Mouse (Mus musculus) lung, postnatal 0 days (tissue): ENCODE results near the gene Cd101. TPM values are rescaled to one million over a fixed set of nuclear protein-coding genes. Genes with fewer than 3 reads are reported as not detected.

ENCODE experiments used
- ATAC-seq: fragments of 200-750 bp; cut with Nextera tagmentation; 2 replicates; pipeline ENCODE4 v1.8.0; 2017; ENCODE audit warnings: moderate library complexity
- DNase-seq: peaks from one replicate; pipeline ENCODE4 v3.0.0-alpha.2; 2016; ENCODE audit warnings: low spot score
- H3K27ac ChIP-seq: fragments of 300-500 bp; sonication (generic); 2 replicates; pipeline ENCODE4 v1.5.1; 2014; ENCODE audit warnings: antibody characterized with exemption, mild to moderate bottlenecking, low read length, mixed read lengths
- H3K27me3 ChIP-seq: fragments of 300-500 bp; sonication (generic); replicated peaks from 2 replicates; pipeline ENCODE4 v1.6.1; 2014; ENCODE audit warnings: low read length, mixed read lengths; ENCODE audit not compliant: insufficient read depth
- H3K36me3 ChIP-seq: fragments of 300-500 bp; sonication (generic); 2 replicates; pipeline ENCODE4 v1.6.1; 2014; ENCODE audit warnings: low read length, mixed read lengths; ENCODE audit not compliant: insufficient read depth
- H3K4me1 ChIP-seq: fragments of 300-500 bp; sonication (generic); 2 replicates; pipeline ENCODE4 v1.6.1; 2014; ENCODE audit warnings: antibody characterized with exemption, low read depth, low read length, mixed read lengths; ENCODE audit not compliant: insufficient read depth
- H3K4me2 ChIP-seq: fragments of 300-500 bp; sonication (generic); replicated peaks from 2 replicates; pipeline ENCODE4 v1.6.1; 2014; ENCODE audit warnings: low read depth, mild to moderate bottlenecking, low read length, moderate library complexity, mixed read lengths
- H3K4me3 ChIP-seq: fragments of 300-500 bp; sonication (generic); 2 replicates; pipeline ENCODE4 v1.5.1; 2014; ENCODE audit warnings: low read depth, low read length
- H3K9ac ChIP-seq: fragments of 300-500 bp; sonication (generic); replicated peaks from 2 replicates; pipeline ENCODE4 v1.6.1; 2014; ENCODE audit warnings: low read depth, mild to moderate bottlenecking
- H3K9me3 ChIP-seq: fragments of 300-500 bp; sonication (generic); 2 replicates; pipeline ENCODE4 v1.6.1; 2016; ENCODE audit warnings: low read length, mixed read lengths
- CTCF ChIP-seq: IDR thresholded peaks from 2 replicates; pipeline ENCODE4 v1.5.1; 2016; ENCODE audit warnings: antibody characterized with exemption, mild to moderate bottlenecking
- EP300 ChIP-seq: IDR thresholded peaks from 2 replicates; pipeline ENCODE4 v1.6.1; 2016; ENCODE audit warnings: antibody characterized with exemption, mild to moderate bottlenecking, control low read depth
- WGBS: fragments of 180-500 bp; shearing (Covaris S2); extraction: QIAGEN DNeasy Blood & Tissue Kit; methylation state at CpG from one replicate; pipeline ENCODE4 v1.1.7; 2014; 5-methylcytosine and 5-hydroxymethylcytosine counted together
- polyA plus RNA-seq: library from polyadenylated mRNA; unstranded; fragments of >200 nt; fragmentation: Nextera tagmentation; extraction: Ambion mirVana; gene quantifications from 2 replicates; pipeline ENCODE4 v1.2.1, GENCODE M21; 2015

Gene Cd101
- polyA plus RNA-seq, 1 experiment from 2014 or later = 0.90 TPM

DNA sequence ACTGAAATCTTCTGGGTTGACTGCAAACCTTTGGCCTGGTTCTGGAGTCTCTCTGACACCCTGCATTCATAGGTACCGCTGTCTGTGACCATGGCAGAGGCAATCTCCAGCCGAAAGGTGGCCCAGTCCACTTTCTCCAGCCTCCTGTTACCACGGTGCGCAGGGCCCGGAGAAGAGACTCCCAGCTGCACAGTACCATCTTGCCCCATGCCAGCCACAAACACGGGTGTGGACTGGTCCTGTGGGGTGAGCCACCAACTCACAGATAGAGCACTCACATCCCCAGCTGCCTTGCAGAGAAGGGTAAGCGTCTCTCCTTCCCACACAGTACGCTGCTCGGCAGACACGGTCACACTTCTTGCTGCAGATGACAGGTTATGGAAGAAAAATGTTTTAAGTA lies 16.4 kb downstream of the Cd101 start:
- no peak for DNase-seq
- no peaks in the 10 kb centered on the region for H3K36me3 ChIP-seq
- no peak overlapping the region for H3K27ac ChIP-seq
- H3K4me1 ChIP-seq = no peaks in the 10 kb centered on the region; the same call in 1 of the 2 replicates
- H3K9me3 ChIP-seq = no peaks in the 10 kb centered on the region
- H3K4me3 ChIP-seq = no peak overlapping the region
- TF ChIP-seq CTCF = no peak
- no peak for TF ChIP-seq EP300
- no peak overlapping the region for H3K4me2 ChIP-seq
- ATAC-seq = no peak
- no peaks in the 10 kb centered on the region for H3K27me3 ChIP-seq
- WGBS = 90% methylated on average over 10 of the region's 10 CpGs
- H3K9ac ChIP-seq = no peak overlapping the region

DNA sequence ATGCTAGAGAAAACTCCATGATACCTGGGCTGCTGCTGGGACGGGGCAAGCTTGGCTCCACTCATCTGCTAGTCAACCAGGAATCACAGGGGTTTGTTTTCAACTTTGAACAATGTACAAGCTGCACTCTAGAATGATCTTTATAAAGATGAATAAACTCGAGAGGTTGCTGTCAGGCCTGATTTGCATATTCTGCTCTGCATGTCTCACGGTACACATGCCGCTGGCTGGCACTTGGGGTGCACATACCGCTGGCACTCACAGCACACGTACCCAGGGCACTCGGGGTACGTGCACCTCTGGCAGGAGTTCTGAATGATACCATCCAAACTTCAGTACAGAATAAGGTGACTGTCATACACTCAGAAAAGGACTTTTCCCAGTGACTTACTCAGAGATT lies 16.8 kb downstream of the Cd101 start:
- no peaks in the 10 kb centered on the region for H3K36me3 ChIP-seq
- H3K9me3 ChIP-seq = no peaks in the 10 kb centered on the region
- DNase-seq (no peak), ATAC-seq (no peak)
- H3K27me3 ChIP-seq = no peaks in the 10 kb centered on the region
- TF ChIP-seq CTCF (no peak), EP300 (no peak)
- 82% methylated on average over 8 of the region's 8 CpGs for WGBS
- H3K27ac ChIP-seq = no peak overlapping the region
- H3K9ac ChIP-seq = no peak overlapping the region
- no peak overlapping the region for H3K4me3 ChIP-seq
- no peak overlapping the region for H3K4me2 ChIP-seq
- no peaks in the 10 kb centered on the region; the same call in 1 of the 2 replicates for H3K4me1 ChIP-seq

DNA sequence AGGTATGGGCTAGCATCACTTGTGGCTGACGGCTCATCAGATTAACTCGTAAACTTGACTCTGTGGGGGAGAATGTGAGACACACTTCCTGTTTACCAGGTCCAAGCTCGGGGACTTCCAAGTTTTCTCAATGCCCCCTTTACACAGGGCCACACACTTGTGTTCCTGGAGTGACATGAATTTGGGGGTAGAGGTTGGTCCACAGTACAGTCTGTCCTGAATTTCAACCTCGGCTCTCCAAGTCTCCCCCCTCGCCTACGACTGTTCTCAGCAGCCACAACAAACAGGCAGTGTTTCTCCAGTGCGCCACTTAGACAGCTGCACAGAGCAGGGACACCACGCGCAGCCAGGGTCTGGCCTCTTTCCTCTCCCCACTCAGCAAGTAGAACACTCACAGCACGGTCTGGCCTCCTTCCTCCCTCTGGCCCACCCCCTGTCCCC lies 17.2 kb downstream of the Cd101 start:
- 0 out of 2 replicates have a peak, but pooled peaks have one; percentile 33 for TF ChIP-seq EP300
- TF ChIP-seq CTCF = no peak
- no peaks in the 10 kb centered on the region for H3K27me3 ChIP-seq
- no peak overlapping the region for H3K4me3 ChIP-seq
- 30% methylated on average over 10 of the region's 10 CpGs for WGBS
- H3K27ac ChIP-seq = no peak overlapping the region
- H3K9ac ChIP-seq = no peak overlapping the region
- DNase-seq (peak; percentile 27), ATAC-seq (peak; percentile 77)
- no peaks in the 10 kb centered on the region; the same call in 1 of the 2 replicates for H3K4me1 ChIP-seq
- no peak overlapping the region for H3K4me2 ChIP-seq
- H3K9me3 ChIP-seq = no peaks in the 10 kb centered on the region
- no peaks in the 10 kb centered on the region for H3K36me3 ChIP-seq

DNA sequence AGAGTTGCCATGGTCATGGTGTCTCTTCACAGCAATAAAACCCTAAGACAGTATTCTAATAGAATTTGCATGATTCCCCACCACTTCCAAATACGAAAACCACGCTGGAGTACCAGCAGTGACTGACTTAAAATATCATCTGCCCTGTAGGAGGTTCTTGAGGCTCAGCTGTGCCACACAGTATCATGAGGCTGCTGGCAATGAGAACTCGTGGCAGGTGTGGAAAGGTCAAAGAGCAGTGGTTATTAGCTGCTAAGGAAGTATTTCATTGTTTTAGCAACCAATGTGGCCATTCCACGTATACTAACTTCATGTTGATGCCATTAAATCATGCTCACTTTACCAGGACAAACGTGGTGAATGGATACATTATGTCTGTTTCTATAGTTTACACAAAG lies 18.2 kb downstream of the Cd101 start:
- whole genome bisulfite sequencing = 58% methylated on average over 5 of the region's 5 CpGs
- no peak for ATAC-seq
- Histone ChIP-seq H3K27ac (no peak overlapping the region), H3K27me3 (no peaks in the 10 kb centered on the region), H3K36me3 (no peaks in the 10 kb centered on the region), H3K4me2 (no peak overlapping the region), H3K4me1 (no peaks in the 10 kb centered on the region; the same call in 1 of the 2 replicates), H3K9me3 (no peaks in the 10 kb centered on the region), H3K9ac (no peak overlapping the region), H3K4me3 (no peak overlapping the region)
- TF ChIP-seq EP300 (no peak), CTCF (no peak)
- no peak for DNase-seq

DNA sequence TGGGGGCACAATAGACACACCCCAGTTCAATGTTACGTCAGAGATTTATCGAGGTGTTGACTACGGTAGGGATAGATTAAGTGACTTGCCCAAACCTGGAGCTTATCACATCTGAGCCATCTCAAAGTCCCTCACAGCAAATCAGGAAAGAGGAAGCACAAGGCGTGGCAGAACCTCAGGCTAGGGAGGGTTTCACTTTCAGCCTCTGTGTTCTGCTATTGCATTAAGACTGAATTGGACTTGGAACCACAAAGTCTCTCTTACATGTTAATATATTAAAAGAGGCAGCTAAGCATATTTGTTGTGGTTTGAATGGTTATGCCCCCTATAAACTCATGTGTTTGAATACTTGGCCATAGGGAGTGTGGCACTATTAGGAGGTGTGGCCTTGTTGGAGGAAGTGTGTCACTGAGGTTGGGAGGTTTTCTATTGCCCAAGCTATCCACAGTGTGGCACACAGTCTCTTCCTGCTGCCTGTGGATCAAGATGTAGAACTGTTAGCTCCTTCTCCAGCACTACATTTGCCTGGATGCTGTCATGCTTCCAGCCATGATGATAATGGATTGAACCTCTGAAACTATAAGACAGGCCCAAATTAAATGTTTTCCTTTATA lies 18.7 kb downstream of the Cd101 start:
- WGBS = 82% methylated on average over 4 of the region's 4 CpGs
- Histone ChIP-seq H3K36me3 (no peaks in the 10 kb centered on the region), H3K9ac (no peak overlapping the region), H3K4me3 (no peak overlapping the region), H3K27ac (no peak overlapping the region), H3K4me1 (no peaks in the 10 kb centered on the region; the same call in 1 of the 2 replicates), H3K4me2 (no peak overlapping the region), H3K9me3 (no peaks in the 10 kb centered on the region), H3K27me3 (no peaks in the 10 kb centered on the region)
- DNase-seq = peak; percentile 50
- ATAC-seq = peak; percentile 55; the same call in 1 of the 2 replicates
- TF ChIP-seq CTCF (peak; percentile 29), EP300 (no peak)

DNA sequence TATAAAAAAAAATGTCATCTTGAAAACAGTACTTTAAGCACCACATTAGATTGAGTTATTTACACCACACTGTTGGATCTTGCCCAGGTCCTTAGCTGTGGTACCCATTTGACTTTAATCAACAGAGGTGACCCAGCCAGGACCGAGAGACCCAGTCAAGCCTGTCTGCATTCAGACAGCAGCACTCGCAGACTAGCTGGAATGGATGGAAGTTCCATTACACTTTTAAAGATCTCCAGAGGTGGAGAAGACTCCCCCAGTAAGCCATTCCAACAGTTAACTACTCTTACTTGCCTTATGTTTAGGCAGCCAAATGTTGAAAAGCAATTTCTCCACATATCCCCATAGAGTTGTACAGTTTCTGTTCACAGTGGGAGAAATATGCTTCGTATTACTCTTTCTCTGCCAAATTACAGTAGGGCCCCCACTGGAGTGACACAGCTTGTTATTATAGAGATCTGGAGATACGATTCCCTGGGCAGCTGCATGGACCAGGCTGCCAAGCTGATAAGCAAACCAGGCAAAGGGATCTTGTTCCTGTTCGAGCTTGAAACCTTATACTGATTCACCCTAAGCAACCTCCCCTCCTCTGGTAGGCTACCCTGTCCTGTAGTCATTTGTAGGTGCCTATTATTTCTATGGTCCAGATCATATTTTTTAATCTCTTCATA lies 22.1 kb downstream of the Cd101 start:
- ATAC-seq (no peak), DNase-seq (no peak)
- Histone ChIP-seq H3K9me3 (no peaks in the 10 kb centered on the region), H3K4me3 (no peak overlapping the region), H3K4me1 (no peaks in the 10 kb centered on the region; the same call in 1 of the 2 replicates), H3K36me3 (no peaks in the 10 kb centered on the region), H3K4me2 (no peak overlapping the region), H3K27ac (no peak overlapping the region), H3K27me3 (no peaks in the 10 kb centered on the region), H3K9ac (no peak overlapping the region)
- WGBS = 62% methylated on average over 5 of the region's 5 CpGs
- TF ChIP-seq EP300 = no peak
- no peak for TF ChIP-seq CTCF
